Mouse (Mus musculus) spleen, adult 18-20 months (tissue): ENCODE results near the gene Mtf1.

ENCODE experiments used
- DNase-seq, 2 experiments: peaks; one replicate each; pipeline ENCODE4 v3.0.0; 2022; ENCODE audit warnings: mixed read lengths in 2 of 2

Gene Mtf1

DNA sequence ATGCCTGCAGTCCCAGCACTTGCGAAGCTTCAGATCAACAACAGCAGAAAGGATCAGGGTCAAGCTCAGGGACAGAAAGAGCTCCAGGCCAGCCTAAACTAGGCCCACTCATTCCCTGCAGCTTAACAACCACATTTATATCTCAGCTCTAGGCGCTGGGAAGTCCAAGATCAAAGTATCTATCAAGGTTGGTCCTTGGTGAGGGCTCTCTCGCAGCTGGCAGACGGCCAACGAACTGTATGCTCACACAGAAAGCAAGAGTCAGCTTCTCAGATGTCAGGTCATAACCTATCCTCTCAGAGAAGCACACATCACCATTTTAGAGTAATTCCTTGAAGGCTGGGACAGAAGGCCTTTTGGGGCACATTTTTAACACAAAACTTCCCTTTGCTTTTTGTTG lies 56.5 kb downstream of the Mtf1 start:
- no peak for DNase-seq

DNA sequence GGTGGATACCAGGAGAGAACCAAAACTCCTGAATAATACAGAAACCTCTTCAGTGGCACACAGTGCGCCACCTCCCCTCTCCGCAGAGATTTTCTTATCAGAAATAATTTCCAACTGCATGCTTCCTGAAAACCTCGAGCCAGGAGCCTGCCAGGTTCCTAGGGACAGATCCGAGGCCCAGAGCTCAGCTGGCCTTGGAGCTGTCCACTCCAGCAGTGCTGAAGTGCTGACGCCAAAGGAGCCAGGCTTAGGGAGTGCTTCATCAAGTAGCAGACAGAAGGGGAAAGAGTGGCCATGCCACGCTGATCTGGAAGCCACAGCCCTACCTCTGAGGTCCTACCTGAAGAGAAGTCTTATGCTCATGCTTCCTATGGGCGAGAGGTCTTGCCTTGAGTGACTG lies 58.5 kb downstream of the Mtf1 start:
- DNase-seq, result peak in 1 of 2 experiments; percentile 35

DNA sequence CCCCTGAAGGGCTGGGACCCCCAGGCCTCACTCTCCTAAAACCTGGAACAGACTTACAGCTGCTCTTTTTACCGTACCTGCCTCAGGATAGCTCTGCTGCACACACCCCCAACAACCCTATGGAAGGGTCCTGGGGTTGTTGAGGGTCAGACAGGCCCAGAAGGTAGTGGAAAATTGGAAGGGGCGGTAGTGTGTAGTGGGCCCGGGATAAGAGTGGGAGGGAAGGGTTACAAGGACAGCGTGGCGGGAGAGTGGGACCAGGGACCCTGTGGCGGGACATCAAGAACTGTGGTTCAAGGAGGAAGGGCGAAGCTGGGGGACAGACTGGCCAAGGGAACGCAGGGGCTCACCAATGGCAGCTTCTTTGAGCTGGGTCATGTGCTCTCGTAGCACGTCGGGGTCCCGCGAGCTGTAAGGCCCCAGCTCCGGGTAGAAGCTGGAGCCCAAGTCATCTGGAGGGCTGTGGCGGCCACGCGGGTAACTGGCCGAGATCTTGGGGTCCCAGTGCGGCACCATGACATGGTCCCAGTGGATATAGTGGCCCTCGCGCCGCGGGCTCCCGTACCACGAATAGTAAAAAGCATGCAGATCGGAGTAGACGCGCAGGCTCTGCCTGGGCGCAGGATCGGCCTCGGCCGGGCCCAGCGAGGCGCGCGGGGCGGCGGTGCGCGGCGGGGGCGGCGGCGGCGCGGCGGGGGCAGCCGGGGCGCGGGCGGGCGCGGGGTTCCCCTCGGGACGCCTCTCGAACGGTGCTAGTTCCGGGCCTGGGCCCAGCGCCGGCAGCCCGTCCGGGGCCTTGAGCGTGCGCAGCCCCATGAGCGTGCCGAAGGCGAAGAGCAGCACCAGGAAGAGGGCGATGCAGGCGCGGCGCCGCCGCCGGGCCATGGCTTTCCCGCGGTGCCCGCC lies 59.6 kb downstream of the Mtf1 start, which contains the start of gene Maneal:
Maneal (minus strand) TSS at position 889 of the 906 bp plus-strand sequence.
- DNase-seq, result no peak

DNA sequence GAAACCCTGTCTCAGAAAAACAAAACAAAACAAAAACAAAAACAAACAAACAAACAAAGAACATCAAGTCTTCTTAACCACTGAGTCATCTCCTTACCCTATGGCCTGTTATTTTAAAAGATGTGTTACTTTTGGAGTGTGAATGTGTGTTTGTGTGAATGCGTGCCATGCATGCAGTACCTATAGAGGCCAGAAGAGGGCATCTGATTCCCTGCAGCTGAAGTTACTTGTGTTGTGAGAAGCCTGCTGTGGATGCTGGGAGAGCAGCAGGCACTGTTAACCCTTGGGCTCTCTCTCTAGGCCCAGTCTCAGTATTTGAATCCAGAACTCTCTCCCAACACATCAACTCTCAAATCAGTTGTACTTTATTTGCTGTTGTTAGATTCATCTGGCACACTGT lies 70.8 kb downstream of the Mtf1 start:
- no peak for DNase-seq

DNA sequence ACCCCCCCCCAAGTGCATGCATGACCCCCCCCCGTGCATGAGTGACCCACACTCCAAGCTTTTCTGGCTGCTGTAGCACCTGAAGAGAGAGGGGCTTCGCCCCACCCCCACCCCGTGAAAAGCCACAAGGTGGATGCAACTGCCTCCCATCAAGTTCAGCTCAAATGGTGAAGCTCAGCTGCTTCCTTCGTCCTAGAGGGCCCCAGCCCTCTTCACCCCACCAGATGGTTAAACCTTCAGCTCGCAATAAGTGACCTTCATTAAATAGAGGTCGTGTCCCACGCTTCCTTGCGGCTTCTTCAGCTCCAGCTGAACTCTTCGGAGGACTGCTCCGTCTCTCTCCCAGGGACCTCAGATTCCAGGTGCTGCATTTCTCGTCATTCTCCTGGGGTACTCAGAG lies 78.7 kb downstream of the Mtf1 start, which contains the start of gene Epha10:
Epha10 (plus strand) TSS at position 301 of the 400 bp plus-strand sequence.
- DNase-seq, result no peak

DNA sequence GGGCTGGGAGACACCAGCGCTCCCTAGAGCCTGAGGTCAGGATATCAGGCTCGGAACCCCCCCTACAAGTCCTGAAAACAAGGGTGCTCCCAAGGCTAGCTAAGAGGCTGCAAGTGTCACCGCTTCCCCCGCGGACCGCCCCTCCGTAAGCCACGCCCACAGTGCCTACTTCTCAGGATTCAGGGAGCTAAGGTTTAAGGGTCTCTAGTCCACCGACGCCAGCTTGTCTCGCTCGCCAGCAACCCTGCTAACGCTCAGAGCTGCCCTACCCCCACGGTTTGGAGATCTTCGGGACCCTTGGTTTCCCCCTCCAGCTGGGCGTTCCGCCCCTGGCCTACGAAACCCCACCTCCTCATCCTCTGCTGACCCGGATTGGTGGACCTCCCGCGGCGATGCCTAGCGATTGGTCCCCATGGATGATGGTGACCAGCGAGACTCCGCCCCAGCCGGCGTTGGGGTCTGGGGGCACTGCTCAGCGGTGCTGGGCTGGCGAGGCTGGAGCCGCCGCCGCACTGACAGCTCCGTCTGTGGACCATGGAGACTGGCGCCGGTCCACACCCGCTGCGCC lies 79.5 kb downstream of the Mtf1 start:
- no peak for DNase-seq

DNA sequence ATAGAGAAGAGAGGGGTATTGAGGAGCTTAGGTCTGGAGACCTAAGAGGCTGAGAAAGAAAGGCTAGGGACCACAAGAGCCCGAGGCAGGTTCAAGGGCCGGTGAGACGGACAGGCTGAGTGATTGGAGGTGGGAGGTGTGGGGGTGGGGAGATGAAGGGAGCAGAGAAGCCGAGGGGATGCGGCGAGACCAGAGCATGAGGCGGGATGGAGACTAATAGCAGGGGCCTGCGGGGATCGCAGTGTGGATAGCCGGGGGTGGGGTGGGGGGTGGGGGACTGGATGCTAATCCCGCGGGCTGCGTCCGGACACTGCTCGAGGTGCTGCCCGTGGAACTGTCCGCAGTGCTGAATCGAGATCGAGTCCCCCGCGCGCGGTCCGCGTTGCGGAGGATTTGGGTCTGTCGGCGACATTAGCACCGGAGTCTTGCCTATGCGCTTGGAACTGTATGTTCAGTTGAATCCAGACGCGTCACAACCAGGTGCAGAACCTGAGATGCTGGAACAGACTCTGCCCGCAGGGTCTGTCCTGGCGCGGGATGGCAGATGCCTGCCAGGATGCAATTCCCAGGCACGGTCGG lies 80.3 kb downstream of the Mtf1 start:
- no peak for DNase-seq

DNA sequence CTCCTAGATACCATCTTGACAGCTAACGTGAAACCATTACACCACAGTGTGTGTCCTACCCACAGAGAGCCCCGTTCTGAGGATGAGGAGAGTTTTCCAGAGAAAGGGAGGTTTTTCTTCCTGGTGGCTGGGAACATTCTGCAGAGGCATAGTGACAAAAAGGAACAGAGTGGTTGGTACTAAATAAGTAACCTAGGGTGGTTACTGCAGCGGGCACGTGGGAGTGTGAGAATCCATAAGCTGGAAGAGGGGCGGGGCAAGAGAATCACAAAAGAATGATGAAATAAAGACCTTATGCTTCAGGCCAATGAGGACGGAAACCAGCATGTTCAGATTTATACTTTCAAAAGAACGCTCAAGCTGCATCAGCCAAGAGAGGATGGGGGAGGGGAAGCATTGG lies 86.8 kb downstream of the Mtf1 start:
- DNase-seq, result no peak

DNA sequence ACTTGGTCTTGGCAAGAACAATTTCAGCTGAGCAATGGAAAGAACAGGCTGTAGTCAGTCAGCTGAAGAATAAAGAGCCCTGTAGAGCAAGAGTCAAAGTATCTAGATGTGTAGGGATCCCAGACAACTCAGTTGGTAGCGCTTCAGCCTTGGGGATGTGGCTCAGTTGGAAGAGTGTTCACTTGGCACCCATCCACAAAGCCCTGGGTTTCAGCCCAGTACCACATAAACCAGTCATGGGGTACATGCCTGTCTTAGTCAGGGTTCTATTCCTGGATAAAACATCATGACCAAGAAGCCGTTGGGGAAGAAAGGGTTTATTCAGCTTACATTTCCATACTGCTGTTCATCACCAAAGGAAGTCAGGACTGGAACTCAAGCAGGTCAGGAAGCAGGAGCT lies 88.0 kb downstream of the Mtf1 start:
- no peak for DNase-seq

DNA sequence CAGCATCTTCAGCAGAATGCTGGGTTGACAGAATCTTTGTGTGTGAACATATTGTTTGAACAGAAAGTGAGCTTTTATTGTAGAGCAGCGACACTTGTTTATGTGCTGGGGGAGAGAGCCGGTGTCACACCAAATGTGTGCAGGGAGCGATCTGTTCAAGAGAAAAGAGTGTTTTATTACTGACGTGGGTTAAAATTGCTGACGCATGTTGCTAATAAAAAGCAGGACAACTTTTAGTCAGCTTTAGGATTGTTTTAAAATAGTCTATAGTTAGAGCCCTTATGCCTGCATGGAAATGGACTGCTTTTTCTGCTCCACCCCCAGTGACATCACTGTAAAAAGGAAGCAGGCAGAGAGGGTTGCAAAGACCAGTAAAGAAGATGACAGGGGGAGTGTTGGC lies 88.9 kb downstream of the Mtf1 start:
- DNase-seq, result no peak

DNA sequence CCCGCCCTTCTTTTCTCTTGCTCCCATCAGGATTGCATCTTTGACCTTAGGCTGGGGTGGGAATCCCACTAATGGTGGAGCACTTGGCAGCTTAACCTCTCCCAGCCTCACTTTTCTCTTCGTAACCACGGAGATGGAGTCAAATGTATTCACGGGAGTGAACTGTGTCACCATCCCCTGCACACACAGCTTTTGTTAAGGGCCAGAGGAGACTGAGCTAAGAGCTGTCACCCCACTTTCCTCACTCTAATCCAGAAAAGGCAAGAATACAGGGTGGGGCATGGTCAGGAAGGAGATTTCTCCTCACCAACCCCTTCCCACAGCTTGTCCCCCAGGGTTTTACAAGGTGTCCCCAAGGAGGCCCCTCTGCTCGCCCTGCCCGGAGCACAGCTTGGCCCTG lies 91.9 kb downstream of the Mtf1 start:
- no peak for DNase-seq

DNA sequence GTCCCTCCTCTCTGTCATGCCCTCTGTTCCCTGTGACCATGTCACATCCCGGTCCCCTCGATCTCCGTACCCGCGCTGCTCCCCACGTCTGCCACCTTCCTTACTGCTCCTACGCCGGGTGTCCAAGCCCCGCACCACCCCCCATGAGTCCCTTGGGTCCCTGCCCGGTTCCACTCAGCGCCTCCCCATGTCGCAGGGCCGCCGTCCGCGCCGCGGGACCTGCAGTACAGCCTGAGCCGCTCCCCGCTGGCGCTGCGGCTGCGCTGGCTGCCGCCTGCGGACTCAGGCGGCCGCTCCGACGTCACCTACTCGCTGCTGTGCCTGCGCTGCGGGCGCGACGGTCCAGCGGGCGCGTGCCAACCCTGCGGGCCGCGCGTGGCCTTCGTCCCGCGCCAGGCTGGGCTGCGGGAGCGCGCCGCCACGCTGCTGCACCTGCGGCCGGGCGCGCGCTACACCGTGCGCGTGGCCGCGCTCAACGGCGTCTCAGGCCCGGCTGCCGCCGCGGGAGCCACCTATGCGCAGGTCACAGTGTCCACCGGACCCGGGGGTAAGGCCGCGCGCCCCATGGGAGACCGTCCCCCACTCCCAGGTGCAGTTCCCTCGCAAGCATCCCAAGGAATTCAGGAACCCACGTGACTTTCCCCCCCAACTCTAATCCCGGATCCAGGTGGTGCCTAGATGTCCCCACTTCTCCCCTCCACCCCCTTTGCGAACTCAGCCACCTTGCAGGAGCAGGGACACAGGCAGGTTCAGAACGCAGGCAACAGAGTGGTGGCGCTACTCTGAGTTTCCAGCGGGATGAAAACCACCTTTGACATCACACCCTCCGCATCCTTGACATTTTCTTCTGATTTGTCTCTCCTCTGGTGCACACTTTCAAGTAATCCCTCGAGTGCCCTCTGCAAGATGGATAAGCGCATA lies 92.9 kb downstream of the Mtf1 start:
- no peak for DNase-seq

DNA sequence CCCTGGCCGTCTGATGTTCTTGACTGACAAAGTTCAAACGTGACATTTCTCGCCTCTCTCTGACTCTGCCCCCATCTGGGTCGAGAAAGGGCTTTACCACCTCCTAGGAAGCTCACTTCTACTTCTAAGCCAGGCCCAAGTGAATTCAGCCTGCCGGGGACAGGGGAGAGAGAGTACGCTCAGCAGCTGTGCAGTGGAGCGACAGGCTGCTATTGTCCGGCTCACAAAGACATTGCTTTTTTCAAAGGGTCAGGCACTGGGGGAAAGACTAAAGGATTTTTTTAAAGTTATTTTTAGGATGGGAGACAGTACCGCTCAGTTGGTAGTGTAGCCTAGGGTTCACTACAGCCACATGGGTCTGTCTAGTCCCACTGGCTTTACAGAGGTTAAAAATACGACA lies 96.5 kb downstream of the Mtf1 start:
- no peak for DNase-seq
